Mouse (Mus musculus): ENCODE measurements around the gene Mex3d. TPM values are rescaled to one million over a fixed set of nuclear protein-coding genes. Genes with fewer than 3 reads are reported as not detected.

Mex3d gene
- total RNA-seq, 2 experiments from 2014 or later = 4.7 to 5.1 TPM

- no peak for DNase-seq
- no peak for TF ChIP-seq CTCF (IDR thresholded peaks at IDR 0.05)
- intact Hi-C loops (cut with DNase I) = no loop called here
- Histone ChIP-seq H3K27ac (no peak overlapping the region), H3K4me3 (no peak overlapping the region)
Observed at GRCm38 (mm10) chr10:80395025-80395627, 7.7 kb upstream of the Mex3d start.

- no peak for DNase-seq
- Histone ChIP-seq H3K4me3 (no peak overlapping the region), H3K27ac (no peak overlapping the region)
- no peak for TF ChIP-seq CTCF (IDR thresholded peaks at IDR 0.05)
- intact Hi-C loops (cut with DNase I) = no loop called here
Observed at GRCm38 (mm10) chr10:80392687-80393086, 5.2 kb upstream of the Mex3d start.

GRCm38 (mm10) chr10:80390697-80391096 is 3.2 kb upstream of the Mex3d start:
- TF ChIP-seq CTCF (IDR thresholded peaks at IDR 0.05) = no peak
- no peak overlapping the region for H3K4me3 ChIP-seq
- intact Hi-C loops (cut with DNase I) = no loop called here
- no peak overlapping the region for H3K27ac ChIP-seq
- DNase-seq = no peak

- no peak for DNase-seq
- Histone ChIP-seq H3K27ac (no peak overlapping the region), H3K4me3 (no peak overlapping the region)
- no peak for TF ChIP-seq CTCF (IDR thresholded peaks at IDR 0.05)
- intact Hi-C loops (cut with DNase I) = no loop called here
Observed at GRCm38 (mm10) chr10:80389185-80389708, 1.8 kb upstream of the Mex3d start.

- Histone ChIP-seq H3K27ac (peak overlapping the region; percentile 10; the same call in 1 of the 2 replicates), H3K4me3 (no peak overlapping the region)
- intact Hi-C loops (cut with DNase I) = no loop called here
- no peak for DNase-seq
- TF ChIP-seq CTCF (IDR thresholded peaks at IDR 0.05) = no peak
Observed at GRCm38 (mm10) chr10:80388731-80389130, 1.3 kb upstream of the Mex3d start.

GRCm38 (mm10) chr10:80386735-80387471 is 556 bp downstream of the Mex3d start:
- no peak for TF ChIP-seq CTCF (IDR thresholded peaks at IDR 0.05)
- H3K27ac ChIP-seq = peak overlapping the region; percentile 55
- intact Hi-C loops (cut with DNase I) = no loop called here
- peak; percentile 63 for DNase-seq
- peak overlapping the region; percentile 92 for H3K4me3 ChIP-seq

GRCm38 (mm10) chr10:80385811-80386734 is 1.4 kb downstream of the Mex3d start:
- Histone ChIP-seq H3K4me3 (peak overlapping the region; percentile 92), H3K27ac (peak overlapping the region; percentile 55)
- intact Hi-C loops (cut with DNase I) = no loop called here
- TF ChIP-seq CTCF (IDR thresholded peaks at IDR 0.05) = no peak
- DNase-seq = no peak

GRCm38 (mm10) chr10:80385310-80385709 is 2.1 kb downstream of the Mex3d start:
- Histone ChIP-seq H3K4me3 (peak overlapping the region; percentile 92), H3K27ac (no peak overlapping the region)
- no peak for DNase-seq
- intact Hi-C loops (cut with DNase I) = no loop called here
- TF ChIP-seq CTCF (IDR thresholded peaks at IDR 0.05) = no peak

- intact Hi-C loops (cut with DNase I) = no loop called here
- H3K27ac ChIP-seq = no peak overlapping the region
- DNase-seq = no peak
- no peak for TF ChIP-seq CTCF (IDR thresholded peaks at IDR 0.05)
- no peak overlapping the region for H3K4me3 ChIP-seq
Observed at GRCm38 (mm10) chr10:80384709-80385108, 2.8 kb downstream of the Mex3d start.

- intact Hi-C loops (cut with DNase I) = no loop called here
- Histone ChIP-seq H3K4me3 (no peak overlapping the region), H3K27ac (no peak overlapping the region)
- DNase-seq = no peak
- TF ChIP-seq CTCF (IDR thresholded peaks at IDR 0.05) = no peak
Observed at GRCm38 (mm10) chr10:80384115-80384639, 3.3 kb downstream of the Mex3d start.

GRCm38 (mm10) chr10:80383431-80383830 is 4.0 kb downstream of the Mex3d start:
- DNase-seq = no peak
- H3K4me3 ChIP-seq = no peak overlapping the region
- no peak overlapping the region for H3K27ac ChIP-seq
- intact Hi-C loops (cut with DNase I) = no loop called here
- TF ChIP-seq CTCF (IDR thresholded peaks at IDR 0.05) = peak; percentile 37; the same call in 1 of the 2 replicates

GRCm38 (mm10) chr10:80382641-80383365 is 4.7 kb downstream of the Mex3d start:
- no peak overlapping the region for H3K4me3 ChIP-seq
- DNase-seq = no peak
- no peak overlapping the region for H3K27ac ChIP-seq
- intact Hi-C loops (cut with DNase I) = no loop called here
- no peak for TF ChIP-seq CTCF (IDR thresholded peaks at IDR 0.05)
